Mouse (Mus musculus) right cerebral cortex, postnatal 36 days (tissue): ENCODE measurements around the gene Sntb2.
"Not testable (repeated sequence)": the region's sequence is repeated elsewhere in the genome, so short reads cannot be mapped to it uniquely, and the experiment has no call there.

Experiments used
- DNase-seq, 2 experiments: peaks; one replicate each; pipeline ENCODE4 v3.0.0; 2022; ENCODE audit warnings: low spot score in 2 of 2, mixed read lengths in 1 of 2

The Sntb2 gene

DNA sequence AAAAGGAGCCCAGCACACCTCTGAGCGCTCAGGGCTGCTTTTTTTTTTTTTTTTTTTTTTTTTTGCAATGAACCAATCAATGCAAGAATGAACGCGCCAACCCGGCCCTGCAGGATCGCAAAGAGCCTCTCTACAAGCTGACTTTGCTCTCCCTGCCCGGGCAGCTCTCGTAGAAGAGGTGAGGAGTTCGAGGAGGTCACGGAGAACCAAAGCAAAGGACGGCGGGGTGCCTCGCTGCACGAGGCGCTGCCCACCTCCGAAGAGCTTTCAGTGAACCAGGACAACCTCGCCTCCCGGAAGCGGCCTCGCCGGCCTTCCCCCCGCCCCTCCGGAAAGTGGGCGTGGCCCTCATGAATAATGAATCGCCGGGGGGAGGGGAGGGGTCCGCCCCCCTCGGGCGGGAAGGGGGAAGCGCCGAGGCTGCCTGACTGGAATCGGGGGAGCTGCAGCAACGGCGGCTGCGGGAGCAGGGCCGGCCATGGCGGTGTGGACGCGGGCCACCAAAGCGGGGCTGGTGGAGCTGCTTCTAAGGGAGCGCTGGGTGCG, at the start of gene Sntb2:
Gene Sntb2, plus strand, starts transcription at position 427 of the 546 bp plus-strand sequence.
- DNase-seq, result peak; percentile 84

DNA sequence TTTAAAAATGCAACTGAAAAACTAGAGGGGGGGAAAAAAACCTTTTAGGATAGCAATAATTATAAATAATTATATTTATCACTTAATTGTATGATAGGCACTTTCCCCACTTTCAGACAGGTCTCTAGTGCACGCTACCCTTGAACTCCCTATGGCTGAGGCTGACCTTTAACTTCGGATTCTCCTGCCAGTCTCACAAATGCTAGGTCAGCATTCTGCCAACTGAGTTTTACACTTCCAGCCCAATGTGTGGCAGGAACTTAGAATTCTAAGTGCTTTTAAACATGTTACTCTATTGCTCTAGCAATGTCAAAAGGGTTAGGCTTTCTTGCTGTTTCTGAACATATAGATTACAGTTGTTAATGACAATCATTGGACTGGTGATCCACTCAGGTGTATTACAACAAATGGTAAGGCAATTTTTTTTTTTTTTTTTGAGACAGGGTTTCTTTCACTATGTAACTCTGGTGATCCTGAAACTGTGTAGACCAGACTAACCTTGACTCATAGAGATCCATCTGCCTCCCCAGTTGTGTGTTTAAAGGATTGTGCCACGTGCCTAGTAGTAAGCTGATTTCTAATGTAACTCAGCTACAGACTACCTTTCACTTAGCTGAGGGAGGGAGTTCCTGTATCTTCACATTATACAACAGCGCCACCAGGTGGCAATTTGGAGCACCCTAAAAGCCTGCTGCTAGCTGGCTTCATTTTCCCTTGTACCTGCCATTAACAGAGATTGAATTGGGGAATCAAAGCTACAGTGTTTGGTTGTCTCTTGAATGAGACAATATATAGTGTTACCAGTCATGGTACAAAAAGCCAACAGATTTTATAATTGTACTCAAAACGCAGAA, 48.0 kb upstream of the Sntb2 start:
- DNase-seq, result peak; percentile 49 to 50

DNA sequence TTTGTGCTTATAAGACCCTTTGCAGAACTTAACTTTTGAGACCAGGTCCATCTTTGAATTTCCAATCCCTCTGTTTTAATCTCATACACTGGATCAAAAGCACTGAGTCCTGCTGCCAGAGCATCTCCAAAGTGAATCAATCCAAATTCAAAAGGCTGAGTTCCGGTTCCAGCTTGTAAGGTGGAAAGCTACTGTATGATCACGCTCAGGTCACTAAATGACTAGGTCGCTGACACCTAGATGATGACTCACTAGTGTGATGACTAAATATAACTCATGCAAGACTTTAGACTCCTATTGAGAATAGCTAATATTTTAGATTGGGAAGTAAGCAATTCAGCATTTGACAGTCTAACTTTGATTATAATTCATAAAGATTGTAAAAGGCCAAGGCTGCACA, 46.7 kb upstream of the Sntb2 start:
- DNase-seq, result no peak

DNA sequence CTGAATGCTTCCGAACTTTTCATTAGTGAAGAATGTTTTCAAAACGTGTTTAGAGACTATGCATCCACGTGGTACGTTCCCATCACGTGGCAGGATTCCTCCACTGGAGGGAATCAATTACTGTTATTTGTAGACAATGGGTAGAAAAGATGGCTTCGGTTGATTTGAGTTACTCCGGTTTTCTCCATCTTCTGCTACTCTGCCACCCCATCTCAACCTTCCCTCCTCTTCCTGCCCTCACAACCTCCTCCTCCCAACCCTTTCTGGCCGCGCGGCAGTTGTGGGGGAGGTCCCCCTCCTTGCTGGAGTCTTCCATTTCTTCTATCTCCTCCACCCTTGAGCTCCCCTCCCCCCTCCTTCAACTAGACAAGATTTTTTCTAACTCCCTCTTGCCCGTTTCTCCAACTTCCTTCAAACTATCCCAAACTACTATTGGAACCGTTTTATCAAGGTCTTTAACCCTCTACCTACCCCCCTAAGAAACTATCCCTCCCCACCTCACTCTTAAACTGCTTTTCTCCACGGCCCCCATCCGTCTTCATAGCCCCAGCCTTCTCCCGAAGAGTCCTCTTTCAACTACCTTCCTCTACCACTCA, 43.2 kb upstream of the Sntb2 start:
- no peak for DNase-seq

DNA sequence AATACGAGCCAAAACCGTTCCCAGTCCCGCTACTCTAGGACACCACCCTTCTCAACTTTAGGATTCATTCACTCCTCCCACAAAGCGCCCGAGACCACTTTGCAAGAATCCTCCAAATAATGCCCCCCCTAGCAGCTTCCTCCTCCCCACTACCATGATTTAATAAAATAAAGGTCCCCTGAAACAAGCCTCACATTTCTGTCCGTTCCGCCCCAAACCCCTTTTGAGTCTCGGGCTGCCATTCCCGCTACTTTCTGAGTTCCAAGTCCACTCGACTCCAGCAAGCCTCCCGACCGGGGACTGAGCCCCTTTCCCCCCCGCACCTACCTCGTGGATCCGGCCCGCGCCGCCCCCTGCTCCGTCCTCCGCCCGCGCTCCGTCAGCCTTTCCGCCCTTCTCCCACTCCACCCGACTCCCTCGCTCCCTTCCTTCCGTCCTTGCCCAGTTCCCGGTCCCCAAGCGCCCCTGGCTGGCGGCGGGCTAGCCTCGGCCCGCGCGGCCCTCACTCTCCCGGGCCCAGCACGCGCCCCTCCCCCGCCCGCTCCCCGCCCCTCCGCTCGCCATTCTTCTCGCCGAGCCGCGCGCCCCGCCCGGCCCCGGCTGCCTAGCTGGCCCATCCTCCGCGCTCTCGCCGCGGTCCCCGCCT, 42.6 kb upstream of the Sntb2 start:
- no peak for DNase-seq

DNA sequence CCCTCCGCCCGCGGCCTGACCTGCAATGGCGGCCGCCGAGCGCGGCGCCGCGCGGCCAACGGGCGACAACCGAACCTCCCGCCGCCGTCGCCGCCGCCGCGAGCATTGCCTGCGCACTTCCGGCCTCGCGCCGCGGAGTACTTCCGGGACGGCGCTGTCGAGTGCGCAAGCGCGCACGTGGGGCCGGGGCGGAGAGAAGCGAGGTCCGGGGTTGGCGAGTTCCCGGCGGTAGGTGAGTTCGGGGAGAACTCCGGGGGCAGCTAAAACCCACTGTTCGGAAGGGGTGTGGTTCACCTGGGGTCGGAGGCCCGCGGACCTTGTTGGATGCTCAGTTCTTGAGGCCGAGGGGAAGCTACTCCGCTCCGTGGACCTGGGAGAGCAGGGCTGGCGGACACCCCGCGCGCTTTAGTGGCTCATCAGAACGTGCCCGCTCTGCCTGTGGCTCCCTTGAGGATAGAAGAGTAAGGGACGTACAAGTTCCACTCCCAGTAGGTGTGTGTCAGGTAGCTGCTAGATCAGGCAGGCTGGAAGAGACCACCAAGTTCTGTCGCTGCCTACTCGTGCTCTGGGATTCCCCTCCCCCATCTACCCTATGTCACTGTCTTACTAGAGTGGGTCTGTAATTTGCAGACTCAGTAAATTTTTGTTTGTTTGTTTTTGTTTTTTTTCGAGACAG, 41.9 kb upstream of the Sntb2 start, which contains the start of gene Utp4:
Gene Utp4, plus strand, starts transcription at position 156 of the 676 bp plus-strand sequence.
- peak; percentile 80 to 81 for DNase-seq

DNA sequence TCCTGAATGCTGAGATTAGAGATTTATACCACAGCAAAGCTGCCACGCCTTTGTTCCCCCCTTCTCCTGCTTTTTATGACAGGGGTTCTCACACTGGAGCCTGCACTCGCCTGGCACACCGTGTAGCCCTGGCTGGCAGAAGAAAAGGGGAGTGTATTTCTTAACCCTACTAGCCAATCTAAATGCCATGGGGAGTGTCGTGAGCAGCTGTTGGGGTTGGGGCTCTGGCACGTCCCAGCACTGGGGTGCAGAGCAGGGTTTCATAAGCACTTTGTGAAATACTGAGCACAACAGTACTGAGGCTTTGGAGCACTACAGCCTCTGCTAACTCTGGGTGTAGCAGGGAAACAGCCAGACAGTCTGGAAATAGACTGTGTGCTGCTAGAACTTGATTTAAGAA, 36.1 kb upstream of the Sntb2 start:
- DNase-seq, result no peak

DNA sequence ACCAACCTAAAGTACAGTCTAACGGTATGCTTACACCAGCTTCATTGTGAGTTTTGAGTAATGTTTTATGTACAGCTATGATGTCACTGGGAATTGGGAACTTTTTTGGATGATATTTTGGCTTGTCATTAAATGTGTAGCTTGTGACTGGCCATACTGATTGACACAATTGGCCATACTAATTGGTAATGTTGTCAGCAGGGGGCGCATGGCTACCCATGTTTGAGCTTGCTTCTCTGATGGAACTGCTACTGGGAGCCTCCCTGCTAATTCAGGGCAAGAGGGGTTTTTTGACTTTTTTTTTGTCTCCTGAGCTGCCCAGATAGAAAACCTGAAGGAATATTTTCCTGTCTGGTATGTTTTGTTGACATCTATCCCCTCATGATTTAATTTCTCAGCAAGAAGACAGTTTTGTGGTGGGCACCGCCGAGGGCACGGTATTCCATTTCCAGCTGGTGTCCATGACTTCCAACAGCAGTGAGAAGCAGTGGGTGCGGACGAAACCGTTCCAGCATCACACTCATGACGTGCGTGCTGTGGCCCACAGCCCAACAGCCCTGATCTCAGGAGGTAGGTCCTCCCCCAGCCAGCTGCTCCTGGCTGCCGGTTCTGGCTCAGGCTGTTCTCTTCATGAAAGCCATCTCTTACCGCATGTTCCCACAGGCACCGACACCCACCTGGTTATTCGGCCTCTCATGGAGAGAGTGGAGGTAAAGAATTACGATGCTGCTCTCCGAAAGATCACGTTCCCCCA, 29.6 kb upstream of the Sntb2 start:
- peak; percentile 80 to 91 for DNase-seq

DNA sequence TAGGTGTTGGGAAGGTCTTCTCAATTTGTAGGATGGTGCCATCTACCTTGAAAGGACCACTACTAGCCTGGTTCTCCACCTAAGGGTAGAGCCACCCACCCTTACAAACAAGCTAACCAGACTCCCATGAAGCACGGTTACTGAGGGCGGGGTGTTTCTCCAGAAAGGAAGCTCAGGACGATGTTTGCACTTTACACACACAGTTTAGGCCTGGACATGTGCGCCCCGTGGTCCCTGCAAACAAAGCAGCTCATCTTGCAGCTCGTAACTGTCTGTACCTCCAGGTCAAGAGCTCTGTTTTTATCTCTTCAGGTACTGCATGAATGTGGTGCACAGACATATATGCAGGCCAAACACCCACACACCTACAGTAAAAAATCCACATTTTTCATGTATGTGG, 28.9 kb upstream of the Sntb2 start:
- DNase-seq, result no peak

DNA sequence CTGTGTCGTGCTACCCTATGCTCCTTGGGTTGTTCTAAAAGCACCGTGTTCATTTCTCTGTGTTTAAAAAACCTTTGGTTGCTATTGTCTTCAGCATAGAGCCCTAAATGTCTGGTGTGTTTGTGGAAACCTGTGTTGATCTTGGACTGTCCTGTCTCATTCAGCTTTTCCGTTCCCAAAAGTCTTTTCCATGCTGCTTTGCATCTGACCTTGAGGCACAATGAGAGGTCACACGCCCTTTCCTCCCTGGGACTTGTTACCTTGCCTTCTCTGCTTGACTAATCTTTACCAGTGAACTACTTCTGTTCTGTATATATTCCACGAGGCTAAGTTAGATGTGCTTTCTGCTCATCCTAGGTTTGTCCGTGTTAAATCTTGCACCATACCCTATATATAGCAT, 28.1 kb upstream of the Sntb2 start:
- no peak for DNase-seq

DNA sequence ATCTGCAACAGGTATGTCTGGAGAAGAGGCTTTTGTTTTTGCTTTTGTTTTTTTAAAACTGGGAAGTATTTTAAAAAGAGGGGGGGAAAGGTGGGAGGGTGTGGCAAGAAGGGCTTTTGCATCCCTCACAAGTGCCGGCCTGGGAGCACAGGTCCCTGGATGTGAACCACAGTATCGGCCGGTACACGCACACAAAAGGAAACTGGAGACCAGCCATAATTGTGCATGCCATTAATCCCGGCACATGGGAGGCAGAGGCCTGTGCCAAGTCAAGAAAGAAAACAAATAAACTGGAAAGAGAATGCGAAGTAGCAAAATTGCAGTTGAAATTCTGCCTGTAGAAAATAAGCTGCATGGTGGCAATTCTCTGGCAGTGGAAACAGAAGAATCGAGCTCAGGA, 27.3 kb upstream of the Sntb2 start:
- DNase-seq, result no peak

DNA sequence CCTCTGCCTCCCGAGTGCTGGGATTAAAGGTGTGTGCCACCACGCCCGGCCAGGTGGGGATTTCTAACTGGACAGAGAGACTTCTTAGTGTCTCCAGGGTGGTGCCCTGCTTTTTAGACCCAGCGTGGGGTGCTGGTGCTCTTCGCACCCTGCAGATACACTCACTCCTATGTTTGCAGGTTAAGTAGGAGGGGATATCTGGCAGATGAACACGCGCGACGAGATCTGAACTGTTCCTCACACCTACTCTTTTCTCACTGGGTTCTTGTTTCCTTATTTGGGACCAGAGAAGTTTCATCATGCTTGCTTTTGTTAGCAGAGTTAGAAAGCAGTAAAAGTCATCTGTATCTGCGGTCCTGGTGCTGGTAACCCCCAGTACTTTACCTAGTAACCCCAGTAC, 21.9 kb upstream of the Sntb2 start:
- peak in 1 of 2 experiments; percentile 65 for DNase-seq

DNA sequence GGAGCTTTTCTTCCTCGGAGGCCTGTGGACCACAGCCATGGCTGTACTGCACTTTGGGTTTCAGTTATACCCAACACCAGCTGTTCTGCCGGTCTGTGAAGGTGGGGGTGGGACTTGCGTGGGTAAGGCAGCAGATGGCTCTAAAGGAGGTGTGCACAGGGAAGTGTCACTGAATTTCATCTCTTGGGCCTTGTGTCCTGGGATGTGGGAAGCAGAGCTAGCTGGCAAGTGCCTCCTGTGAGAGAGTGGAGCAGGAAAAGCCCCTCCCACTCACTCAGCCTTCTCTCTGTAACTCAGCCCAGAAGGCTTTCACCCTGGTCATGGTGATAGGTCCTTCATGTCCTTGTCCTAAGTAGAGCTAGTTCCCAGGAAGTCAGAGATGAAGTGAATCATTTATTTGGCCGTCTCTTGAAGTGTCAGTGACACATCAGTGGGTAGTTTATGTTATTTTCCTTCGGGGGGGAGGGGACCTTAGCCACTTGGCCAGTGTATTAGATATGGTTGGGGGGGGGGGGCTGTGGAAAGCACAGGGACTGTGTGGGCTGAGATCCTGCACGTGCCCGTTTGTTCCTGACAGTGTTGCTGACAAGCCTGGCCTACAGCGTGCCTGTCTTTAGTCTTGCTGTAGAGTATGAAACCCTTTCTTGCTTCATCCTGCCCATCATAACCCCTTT, 15.7 kb upstream of the Sntb2 start:
- peak; percentile 65 to 87 for DNase-seq

DNA sequence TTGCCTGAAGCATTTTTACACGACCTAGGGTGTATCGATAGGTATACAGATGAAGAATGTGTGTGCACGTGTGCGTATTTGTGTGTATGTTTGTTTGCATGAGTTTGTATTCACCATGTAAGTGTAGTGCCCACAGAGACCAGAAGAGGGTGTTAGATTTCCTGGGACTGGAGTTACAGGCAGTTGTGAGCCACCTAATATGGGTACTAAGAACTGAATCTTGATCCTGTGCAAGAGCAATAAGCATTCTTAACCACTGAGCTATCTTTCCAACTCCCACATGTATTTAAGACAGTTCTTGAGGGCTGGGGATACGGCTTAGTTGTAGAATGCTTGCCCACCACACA, 15.2 kb upstream of the Sntb2 start:
- no peak for DNase-seq

DNA sequence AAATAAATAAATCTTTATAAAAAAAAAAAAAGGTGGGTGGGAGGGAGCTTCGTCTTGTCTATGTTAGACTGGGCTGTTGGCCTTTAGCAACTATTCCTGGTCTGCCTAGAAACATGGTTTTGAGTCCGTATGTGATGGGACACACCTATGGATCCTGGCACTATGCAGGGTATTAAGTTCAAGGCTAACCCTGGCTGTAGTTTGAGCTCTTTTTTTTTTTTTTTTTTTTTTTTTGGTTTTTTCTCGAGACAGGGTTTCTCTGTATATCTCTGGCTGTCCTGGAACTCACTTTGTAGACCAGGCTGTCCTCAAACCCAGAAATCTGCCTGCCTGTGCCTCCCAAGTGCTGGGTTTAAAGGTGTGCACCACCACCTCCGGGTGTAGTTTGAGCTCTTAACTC, 11.5 kb upstream of the Sntb2 start:
- no peak for DNase-seq

DNA sequence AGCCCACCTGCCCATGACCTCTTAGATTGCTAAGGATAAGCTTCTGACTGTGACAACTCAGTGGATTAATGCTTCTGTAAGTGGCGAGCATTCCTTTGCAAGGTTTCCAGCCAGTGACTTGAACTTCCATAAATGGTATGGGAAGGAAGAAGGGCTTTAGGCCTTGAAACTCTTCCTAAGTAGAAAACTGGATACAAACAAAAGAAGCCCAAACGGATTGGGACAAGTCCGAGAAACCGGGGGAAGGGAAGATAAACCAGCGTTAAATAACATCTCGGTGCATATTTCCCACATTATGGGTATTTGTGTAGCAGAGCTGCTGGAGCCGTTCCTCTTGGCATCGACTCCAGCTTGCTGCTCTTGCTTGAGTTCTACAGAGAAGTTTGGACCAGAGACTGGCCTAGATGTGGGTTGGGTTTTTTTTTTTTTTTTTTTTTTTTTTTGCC, 10.6 kb upstream of the Sntb2 start:
- DNase-seq, result peak; percentile 32 to 75

DNA sequence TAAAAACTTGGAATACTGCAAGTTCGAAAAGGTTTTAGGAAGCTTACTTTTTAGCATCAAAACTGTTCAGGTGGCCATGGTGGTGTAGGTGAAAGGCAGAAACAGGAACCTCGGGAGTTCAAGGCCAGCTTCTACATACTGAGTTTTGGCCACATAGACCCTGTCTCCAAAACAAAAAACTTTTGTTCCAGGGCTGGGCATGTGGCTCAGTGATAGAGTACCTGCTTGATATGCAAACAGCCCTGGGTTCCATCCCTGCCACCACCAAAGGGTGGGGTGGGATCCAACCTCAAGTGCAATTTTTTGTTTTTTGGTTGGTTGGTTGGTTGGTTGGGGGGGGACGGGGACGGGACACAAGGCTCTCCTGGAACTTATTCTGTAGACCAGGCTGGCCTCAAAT, 10.1 kb upstream of the Sntb2 start:
- DNase-seq, result no peak

DNA sequence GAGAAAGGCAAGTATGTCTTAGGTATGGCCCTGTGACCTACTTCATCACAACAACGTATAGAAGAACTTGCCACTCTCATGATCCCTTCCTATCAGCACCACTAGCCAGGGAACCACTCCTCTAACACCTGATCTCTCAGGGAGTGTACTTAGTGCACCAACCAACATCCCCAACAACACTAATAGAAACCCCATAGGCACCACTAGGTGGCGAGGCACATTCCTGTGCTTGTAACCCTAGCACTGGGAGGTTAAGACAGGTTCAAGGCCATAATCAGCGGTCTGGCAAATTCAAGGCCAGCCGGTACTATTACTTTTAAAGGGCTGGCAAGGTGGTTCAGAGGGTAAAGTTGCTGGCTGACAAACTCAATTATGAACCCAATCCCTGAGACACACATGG, 8.3 kb upstream of the Sntb2 start:
- DNase-seq, result no peak

DNA sequence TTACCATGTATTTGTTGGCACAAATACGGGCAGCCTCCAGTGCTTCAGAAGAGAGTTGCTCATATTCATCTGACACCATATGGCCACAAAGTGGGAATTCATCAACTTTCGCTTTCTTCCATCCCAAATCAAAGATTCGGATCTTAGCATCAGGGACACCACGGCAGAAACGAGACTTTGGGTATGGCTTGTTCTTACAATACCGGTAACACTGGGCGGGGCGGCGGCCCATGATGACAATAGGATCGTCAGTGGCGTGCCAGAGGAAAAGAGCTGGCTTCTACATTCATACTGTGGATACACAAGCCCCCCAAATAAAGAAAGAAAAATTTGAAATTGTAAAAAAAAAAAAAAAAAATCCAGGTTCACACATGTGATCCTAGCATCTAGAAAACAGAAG, 7.4 kb upstream of the Sntb2 start:
- not testable (repeated sequence) for DNase-seq

DNA sequence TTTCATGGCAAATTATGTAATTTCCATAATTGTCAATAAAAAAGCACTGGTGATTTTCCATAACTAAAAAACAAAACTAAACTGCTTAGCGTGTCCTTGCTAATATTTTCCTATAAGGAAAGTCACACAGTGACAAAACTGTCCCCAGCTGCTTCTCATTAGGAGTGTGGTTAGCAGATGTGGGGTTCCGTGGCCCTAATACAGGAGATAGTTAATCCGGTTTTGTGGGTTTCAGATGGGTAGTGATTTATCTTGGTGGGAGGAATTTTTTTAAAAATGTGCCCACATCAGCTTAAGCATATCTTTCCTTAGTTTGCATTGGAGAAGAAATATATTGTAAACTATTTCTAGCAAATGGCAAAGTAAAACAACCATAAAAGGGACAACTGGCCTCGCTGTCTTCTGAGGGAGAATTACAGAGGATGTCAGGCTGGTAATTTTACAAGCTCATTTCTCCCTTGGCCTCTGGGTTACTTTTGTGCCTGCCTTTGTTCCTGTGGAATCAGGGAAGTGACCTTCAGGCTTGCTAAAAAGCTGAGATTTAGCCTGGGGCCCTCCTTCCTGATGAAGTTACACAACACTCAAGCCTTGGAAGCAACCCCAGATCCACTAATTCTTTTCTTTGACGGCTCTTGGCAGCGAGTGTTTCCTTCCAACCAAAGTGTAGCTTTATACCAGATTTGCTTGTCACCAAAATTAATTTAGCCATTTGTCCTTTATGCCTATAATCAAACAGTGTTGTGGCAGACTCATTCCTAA, 6.2 kb upstream of the Sntb2 start:
- no peak for DNase-seq
